Mouse (Mus musculus) adrenal gland, adult 2 months (tissue): Measurements from ENCODE around the gene G6pdx. TPM values are rescaled to one million over a fixed set of nuclear protein-coding genes. Genes with fewer than 3 reads are reported as not detected.

ENCODE experiments used
- DNase-seq: peaks from one replicate; pipeline ENCODE4 v3.0.0; 2021
- long read RNA-seq: library from polyadenylated mRNA; stranded (forward); transcript quantifications from one replicate; pipeline ENCODE4 v2.0.0, GENCODE M21; 2021
- polyA plus RNA-seq: library from polyadenylated mRNA; depleted of rRNA; stranded (reverse); fragments of >200 nt; gene quantifications from 2 replicates; pipeline ENCODE4 v1.2.3, GENCODE M21; 2012; rRNA removed
- total RNA-seq, 2 experiments: library from RNA; stranded (reverse); gene quantifications; 2 replicates each; pipeline ENCODE4 v1.2.3; 2021

Gene G6pdx
- 100 to 1,000 TPM; 169 to 217 TPM for total RNA-seq
- 55.0 and 66.1 TPM in 2 replicates for polyA plus RNA-seq
- long read RNA-seq, transcript G6pdx-201 (13 exons, 2,652 nt), result major isoform, 61 of 73 reads
- long read RNA-seq, partial matches to known transcripts, result 9 of 73 reads
- long read RNA-seq, other reads (novel, unspliced or antisense), result 2 of 73 reads

DNA sequence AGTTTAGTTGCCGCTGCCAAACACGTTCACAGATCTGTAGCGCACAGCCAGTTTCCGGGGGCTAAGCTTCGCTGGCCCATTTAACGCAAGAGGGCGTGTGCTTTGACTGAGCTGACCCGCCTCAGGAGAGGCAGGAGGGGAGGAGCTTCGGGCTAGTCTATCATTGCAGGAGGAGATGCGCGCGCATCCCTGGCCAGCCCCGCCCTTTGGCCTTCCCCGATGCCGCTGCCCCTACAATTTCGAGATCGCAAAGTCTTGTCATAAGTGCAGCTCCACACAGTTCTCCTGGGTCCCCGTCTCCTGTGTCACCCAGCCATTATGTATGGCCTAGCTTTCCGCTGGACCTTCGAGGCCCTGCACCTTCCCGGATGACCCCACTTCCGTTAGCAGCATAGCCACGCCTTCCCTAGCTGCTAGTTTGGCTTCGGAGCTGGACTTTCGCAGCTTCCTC is at the start of gene G6pdx:
TSS of gene G6pdx (minus strand) at position 369 of the 451 bp plus-strand sequence.
- peak; percentile 92 for DNase-seq

DNA sequence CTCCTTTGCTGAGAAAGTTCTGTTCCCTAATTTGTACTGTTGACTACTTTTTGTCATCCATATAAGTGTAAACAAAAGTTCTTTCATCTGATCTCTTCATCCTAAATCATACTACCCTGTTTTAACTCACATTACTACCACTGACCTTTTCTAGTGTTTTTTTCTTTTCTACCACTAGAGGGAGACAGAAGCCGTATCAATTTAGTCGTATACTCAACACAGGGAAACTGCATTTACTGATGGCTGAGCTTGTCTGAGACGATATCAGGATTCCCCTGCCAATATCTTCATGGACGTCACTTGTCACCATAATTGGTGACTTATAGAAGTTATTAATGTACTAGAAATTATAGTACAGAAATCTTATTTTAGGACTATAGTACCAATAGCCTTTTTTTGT is 23.8 kb upstream of the G6pdx start:
- no peak for DNase-seq

DNA sequence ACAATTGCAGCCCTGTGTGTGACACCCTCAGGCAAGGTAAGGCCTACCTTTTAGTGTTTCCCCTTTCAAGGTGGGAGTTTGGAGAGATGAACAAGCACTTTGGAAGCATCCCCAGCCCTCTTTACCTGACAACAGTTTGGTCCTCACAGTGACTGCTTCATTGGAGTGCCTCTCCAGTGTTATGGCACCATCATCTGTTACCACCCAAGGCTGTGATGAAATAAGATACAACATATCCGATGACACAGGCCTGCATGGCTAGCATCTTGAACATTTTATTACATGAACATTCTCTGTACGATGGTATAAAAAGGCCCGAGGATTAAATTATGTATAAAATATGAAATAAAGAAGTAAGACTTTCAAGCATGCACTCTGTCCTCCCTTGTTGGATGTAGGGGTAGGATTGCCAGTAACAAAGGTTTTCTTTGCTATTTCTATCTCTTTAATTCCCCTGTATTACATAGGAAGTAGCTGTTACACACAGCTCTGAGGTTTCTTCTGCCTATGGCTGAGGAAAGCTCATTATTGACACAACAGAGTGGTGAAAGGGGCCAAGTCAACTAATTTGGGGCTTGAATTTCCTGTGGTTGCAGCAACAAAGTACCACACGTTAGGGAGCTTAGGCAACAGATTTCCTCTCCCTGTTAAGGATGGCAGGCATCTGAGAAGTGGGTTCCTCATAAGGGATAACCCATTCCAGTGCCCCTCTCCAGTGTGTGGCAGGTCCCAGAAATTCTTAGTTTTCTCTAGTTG is 22.3 kb upstream of the G6pdx start:
- no peak for DNase-seq

GRCm38 (mm10) chrX:74429290-74429821 is 362 bp upstream of the G6pdx start:
- DNase-seq, result peak; percentile 80

DNA sequence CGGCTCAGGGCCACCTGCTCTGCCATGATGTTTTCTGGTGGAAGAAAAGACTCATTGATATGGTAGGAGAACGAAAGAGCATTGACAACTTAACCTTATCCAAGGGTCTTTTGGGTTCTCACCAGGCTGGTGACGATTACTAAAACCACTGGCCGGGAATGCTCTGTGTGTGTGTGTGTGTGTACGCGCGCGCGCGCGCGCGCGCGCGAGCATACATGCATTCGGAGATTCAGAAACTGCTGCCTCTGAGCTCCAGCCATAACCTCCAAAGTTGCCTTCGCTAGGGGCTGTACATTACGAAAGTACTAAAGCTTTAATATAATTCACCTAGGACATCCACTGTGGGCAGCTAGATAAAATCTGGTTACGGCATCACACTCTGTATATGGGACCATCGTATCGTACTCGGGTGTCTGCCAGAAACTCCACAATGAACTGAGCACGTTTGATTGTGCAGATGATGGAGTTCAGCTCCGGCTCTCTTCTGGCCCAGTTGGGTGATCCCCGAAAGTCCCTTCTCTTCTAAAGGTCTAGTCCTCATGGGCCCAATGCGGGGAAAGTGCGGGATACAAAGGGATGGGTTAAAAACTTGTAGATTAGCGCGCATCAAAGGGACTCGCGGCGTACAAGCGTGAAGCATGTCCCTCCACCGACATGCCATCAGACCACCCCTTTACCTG is 708 bp downstream of the G6pdx start:
- DNase-seq, result no peak

DNA sequence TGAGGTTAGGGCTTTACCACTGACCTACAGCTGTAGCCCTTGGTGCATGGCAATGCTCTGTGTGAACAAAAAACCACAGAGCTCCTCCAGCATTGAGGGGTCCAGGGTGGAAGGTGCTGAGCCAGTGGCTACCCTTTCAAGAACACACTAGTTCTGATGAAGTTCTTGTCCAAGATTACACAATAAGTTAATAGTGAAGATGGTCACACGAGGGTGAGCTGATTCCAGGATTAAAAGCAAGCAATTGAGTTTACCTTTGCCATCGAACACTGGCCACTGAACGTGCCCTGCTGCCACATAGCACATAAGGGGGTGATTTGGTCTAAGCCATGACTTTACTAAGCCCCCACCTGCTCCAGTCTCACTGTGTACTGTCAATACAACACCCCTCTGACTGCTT is 1.9 kb downstream of the G6pdx start:
- no peak for DNase-seq

DNA sequence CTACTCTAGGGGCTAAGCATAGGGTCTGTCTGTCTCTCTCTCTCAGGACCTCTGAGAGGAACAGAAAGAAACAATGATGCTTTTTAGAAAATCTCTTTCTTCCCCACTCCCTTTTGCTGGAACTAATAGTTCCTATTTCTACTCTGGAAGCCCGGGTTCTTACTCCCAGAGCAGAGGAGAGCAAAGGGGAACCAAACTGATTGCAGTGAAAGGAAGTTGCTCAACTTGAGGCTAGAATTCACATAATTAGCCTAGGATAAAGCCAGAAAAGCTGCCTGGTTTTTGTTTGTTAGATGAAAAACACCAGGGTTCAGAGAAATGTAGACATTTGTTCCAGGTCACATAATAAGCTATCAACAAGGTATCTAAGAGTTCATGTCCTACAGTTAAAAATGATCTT is 2.7 kb downstream of the G6pdx start:
- DNase-seq, result no peak

- DNase-seq, result peak; percentile 91
These were observed 3.8 kb downstream of the G6pdx start for GRCm38 (mm10) chrX:74425195-74425594.

GRCm38 (mm10) chrX:74424443-74424842 is 4.6 kb downstream of the G6pdx start:
- DNase-seq, result peak; percentile 58

DNA sequence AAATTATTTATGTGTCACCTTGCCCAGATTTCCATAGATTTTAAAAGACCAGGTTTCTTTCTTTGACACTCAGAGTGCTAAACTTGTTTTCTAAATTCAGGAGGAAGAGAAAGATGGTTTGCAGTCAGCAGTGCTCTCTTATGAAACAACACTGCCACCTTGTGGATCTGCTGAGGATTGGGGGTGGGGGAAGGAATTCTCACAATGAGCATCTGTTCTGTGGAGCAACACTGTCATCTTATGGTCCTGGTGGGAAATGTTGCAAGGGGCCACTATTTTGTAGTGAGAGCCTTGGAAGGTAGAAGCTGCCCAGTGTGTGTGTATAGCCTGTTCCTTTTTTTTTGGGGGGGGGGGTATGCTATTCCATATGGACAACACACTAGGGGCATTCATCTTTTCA is 15.6 kb downstream of the G6pdx start:
- DNase-seq, result peak; percentile 66

- no peak for DNase-seq
These were observed 20.7 kb downstream of the G6pdx start for GRCm38 (mm10) chrX:74408340-74408739.

DNA sequence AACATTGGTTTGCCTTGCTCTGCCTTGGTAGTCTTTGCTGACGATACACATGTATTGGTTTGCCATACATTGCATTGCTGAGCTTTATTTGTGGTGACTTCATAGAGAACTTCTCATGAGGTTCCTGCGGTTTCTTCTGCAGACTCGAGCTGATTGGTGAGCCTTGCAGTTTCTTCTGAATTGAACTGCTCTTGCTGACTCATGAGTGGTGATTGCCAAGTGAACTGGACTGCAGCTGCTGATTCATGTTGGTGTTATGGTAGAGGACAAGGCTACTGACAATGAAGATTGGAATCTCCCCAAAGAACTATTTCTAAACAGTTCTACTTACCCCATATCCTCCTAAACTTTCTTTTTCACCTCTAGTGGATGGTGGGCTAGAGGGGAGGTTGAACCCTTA is 28.9 kb downstream of the G6pdx start:
- peak; percentile 41 for DNase-seq

GRCm38 (mm10) chrX:74392535-74393443 is 36.2 kb downstream of the G6pdx start, which contains the start of the genes Fam3a and Ikbkg:
Gene Fam3a, minus strand, starts transcription at chrX:74393272.
Gene Ikbkg, plus strand, starts transcription at chrX:74393290.
- DNase-seq, result peak; percentile 91

GRCm38 (mm10) chrX:74388153-74388552 is 40.8 kb downstream of the G6pdx start:
- DNase-seq, result no peak

GRCm38 (mm10) chrX:74384451-74384850 is 44.5 kb downstream of the G6pdx start:
- no peak for DNase-seq

DNA sequence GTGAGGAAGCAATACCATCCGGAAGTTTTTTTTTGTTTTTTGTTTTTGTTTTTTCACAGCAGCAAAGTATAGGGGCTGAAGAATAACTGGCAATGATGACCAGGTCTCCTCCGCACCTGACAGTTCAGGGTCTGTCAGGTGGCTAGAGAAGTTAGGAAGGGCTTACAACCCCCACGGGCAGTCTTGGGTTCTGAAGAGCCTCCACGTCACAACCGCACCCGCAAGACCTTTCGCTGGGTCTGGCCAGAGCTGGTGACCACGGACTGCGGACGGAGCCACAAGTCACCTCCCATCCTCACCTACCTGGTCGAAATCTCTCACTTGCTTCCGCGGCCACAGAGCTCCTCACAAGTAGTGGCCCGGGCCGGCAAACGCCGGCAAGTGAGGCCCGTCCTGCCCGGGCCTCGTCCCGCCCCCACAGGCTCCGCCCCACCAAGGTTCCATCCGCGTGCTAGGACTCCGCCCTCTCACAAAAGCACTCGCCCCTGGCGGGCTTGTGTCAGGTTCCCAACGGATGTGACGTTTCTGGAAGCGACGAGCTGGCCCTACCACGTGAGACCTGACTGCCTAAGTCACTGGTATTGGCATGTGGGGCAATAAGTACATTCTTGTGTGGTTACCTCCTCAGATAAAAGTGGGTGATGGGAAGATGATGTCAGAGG is 56.0 kb downstream of the G6pdx start, which contains the start of the genes Ubl4a and Slc10a3:
TSS of gene Ubl4a (minus strand) at position 331 of the 662 bp plus-strand sequence.
TSS of gene Slc10a3 (minus strand) at position 462 of the 662 bp plus-strand sequence.
- DNase-seq, result peak; percentile 93

- peak; percentile 87 for DNase-seq
These were observed 60.6 kb downstream of the G6pdx start for GRCm38 (mm10) chrX:74368209-74368909.

- no peak for DNase-seq
These were observed 61.5 kb downstream of the G6pdx start for GRCm38 (mm10) chrX:74367512-74367911.
